Mouse (Mus musculus): ENCODE data around the gene Cntnap2. TPM values are rescaled to one million over a fixed set of nuclear protein-coding genes. Genes with fewer than 3 reads are reported as not detected.

The Cntnap2 gene
- total and polyA plus RNA-seq, 3 experiments: 0.30 to 0.79 (median 0.44) TPM

DNA sequence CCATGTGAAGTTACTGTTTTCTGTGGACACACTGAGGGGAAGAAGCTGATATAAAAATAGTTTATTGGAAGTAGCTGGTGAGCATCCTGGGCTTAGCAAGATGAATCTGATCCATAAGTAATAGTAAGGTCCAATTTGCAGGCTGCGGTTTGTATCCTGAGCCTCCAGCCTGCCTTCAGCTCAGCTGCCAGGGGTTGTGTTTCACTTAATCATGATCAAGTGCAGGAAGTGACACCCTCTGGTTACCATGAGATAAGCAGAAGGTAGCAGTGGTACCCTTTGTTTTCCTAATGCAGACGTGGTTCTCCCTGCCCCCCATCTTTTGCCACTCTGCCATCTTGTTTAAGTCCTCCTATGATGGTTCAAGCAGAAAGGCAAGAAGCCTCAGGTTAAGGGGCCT lies 1181.2 kb downstream of the Cntnap2 start:
- in situ Hi-C loops (cut with MboI; ENCODE audit: low pct_ligation_motif_present, low pct_unique_long_range_greater_than_20kb, low sequenced_read_pairs): no loop called here
- H3K9me3 ChIP-seq (replicated peaks; ENCODE audit: low read length): peaks cover 49% of the 10 kb centered on the region
- no peaks in the 10 kb centered on the region for H3K27me3 ChIP-seq (replicated peaks)
- H3K4me2 ChIP-seq (ENCODE audit: insufficient read depth, low read depth, poor library complexity, severe bottlenecking): no peak overlapping the region
- no peak overlapping the region for H3K9ac ChIP-seq (ENCODE audit: insufficient read depth, low read depth)
- H3K4me3 ChIP-seq (replicated peaks in 1 of 3; ENCODE audit: low read depth in 2 of 3, low read length in 2 of 3, poor library complexity in 1 of 3): no peak overlapping the region
- H3K79me2 ChIP-seq (replicated peaks; ENCODE audit: control insufficient read depth, extremely low read depth, insufficient read depth, poor library complexity, severe bottlenecking): no peaks in the 10 kb centered on the region
- no peak for TF ChIP-seq ELF1 (IDR thresholded peaks at IDR 0.05; ENCODE audit: low read depth, low read length)
- no peak for TF ChIP-seq TCF12 (IDR thresholded peaks at IDR 0.05; ENCODE audit: low read depth, low read length)
- TF ChIP-seq UBTF (IDR thresholded peaks at IDR 0.05; ENCODE audit: low read depth, low read length): no peak
- no peak for TF ChIP-seq ZMIZ1 (IDR thresholded peaks at IDR 0.05; ENCODE audit: low read depth, low read length)
- no peak for TF ChIP-seq GABPA (IDR thresholded peaks at IDR 0.05; ENCODE audit: insufficient replicate concordance, low read depth, low read length)
- TF ChIP-seq MXI1 (IDR thresholded peaks at IDR 0.05; ENCODE audit: low read depth, low read length): no peak
- no peak for TF ChIP-seq TBP (conservative IDR thresholded peaks at IDR 0.05; ENCODE audit: low read depth, low read length)
- no peak for TF ChIP-seq POLR2AphosphoS2 (IDR thresholded peaks at IDR 0.05; ENCODE audit: low read depth, low read length)
- no peak for TF ChIP-seq CHD2 (IDR thresholded peaks at IDR 0.05; ENCODE audit: low read length)
- TF ChIP-seq RAD21 (IDR thresholded peaks at IDR 0.05; ENCODE audit: low read depth, low read length): no peak
- TF ChIP-seq KAT2A (IDR thresholded peaks at IDR 0.05; ENCODE audit: insufficient replicate concordance, low read length): no peak
- no peak for TF ChIP-seq RCOR1 (conservative IDR thresholded peaks at IDR 0.05; ENCODE audit: low read depth, low read length)
- no peak for TF ChIP-seq EP300 (IDR thresholded peaks at IDR 0.05; ENCODE audit: low read length)
- TF ChIP-seq HCFC1 (IDR thresholded peaks at IDR 0.05; ENCODE audit: low read depth, low read length): no peak
- TF ChIP-seq SMC3 (IDR thresholded peaks at IDR 0.05; ENCODE audit: low read depth, low read length): no peak
- no peak overlapping the region for H3K27ac ChIP-seq (ENCODE audit: insufficient read depth, low read depth)
- no peak for DNase-seq (ENCODE audit: extremely low read depth)
- H3K36me3 ChIP-seq (replicated peaks in 1 of 2; ENCODE audit: control insufficient read depth in 1 of 2, insufficient read depth in 1 of 2, low read length in 1 of 2): no peaks in the 10 kb centered on the region
- no peaks in the 10 kb centered on the region for H3K4me1 ChIP-seq (ENCODE audit: control insufficient read depth in 1 of 2, insufficient read depth in 2 of 2)
- dilution Hi-C loops (cut with MboI; ENCODE audit: extremely low pct_ligation_motif_present, extremely low pct_unique_long_range_greater_than_20kb, low sequenced_read_pairs): no loop called here

DNA sequence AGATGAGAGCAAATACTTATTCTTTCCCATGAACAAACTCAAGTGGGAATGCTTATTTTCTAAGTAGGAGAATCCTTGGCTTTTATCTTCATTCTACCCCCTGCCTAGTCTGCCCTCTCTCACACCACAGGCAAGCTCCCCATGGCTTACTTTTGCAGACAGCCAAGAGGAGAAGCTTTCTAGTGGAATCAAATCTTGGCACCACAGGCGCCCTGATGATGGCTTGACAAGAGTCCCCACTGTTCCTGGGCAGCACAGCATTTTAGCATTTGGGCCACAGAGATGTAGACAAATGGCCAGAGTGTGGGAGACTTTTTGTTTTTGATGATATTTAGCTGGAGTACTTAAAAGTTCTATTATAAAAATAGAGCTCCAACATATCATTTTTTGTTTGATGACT lies 1204.0 kb downstream of the Cntnap2 start:
- in situ Hi-C loops (cut with MboI; ENCODE audit: low pct_ligation_motif_present, low pct_unique_long_range_greater_than_20kb, low sequenced_read_pairs): no loop called here
- Histone ChIP-seq H3K36me3 (replicated peaks in 1 of 2; ENCODE audit: control insufficient read depth in 1 of 2, insufficient read depth in 1 of 2, low read length in 1 of 2) (no peaks in the 10 kb centered on the region), H3K4me3 (replicated peaks in 1 of 3; ENCODE audit: low read depth in 2 of 3, low read length in 2 of 3, poor library complexity in 1 of 3) (no peak overlapping the region), H3K4me1 (ENCODE audit: control insufficient read depth in 1 of 2, insufficient read depth in 2 of 2) (no peaks in the 10 kb centered on the region), H3K9me3 (replicated peaks; ENCODE audit: low read length) (peaks cover 29% of the 10 kb centered on the region), H3K4me2 (ENCODE audit: insufficient read depth, low read depth, poor library complexity, severe bottlenecking) (no peak overlapping the region), H3K79me2 (replicated peaks; ENCODE audit: control insufficient read depth, extremely low read depth, insufficient read depth, poor library complexity, severe bottlenecking) (no peaks in the 10 kb centered on the region), H3K27me3 (replicated peaks) (no peaks in the 10 kb centered on the region), H3K9ac (ENCODE audit: insufficient read depth, low read depth) (no peak overlapping the region), H3K27ac (ENCODE audit: insufficient read depth, low read depth) (no peak overlapping the region)
- no peak for TF ChIP-seq ELF1 (IDR thresholded peaks at IDR 0.05; ENCODE audit: low read depth, low read length)
- TF ChIP-seq CHD2 (IDR thresholded peaks at IDR 0.05; ENCODE audit: low read length): no peak
- no peak for TF ChIP-seq POLR2A (IDR thresholded peaks at IDR 0.05; ENCODE audit: low read depth, low read length)
- TF ChIP-seq ZNF384 (IDR thresholded peaks at IDR 0.05; ENCODE audit: low read depth, low read length): no peak
- no peak for TF ChIP-seq ZMIZ1 (IDR thresholded peaks at IDR 0.05; ENCODE audit: low read depth, low read length)
- no peak for TF ChIP-seq SIN3A (IDR thresholded peaks at IDR 0.05; ENCODE audit: low read length)
- no peak for TF ChIP-seq USF1 (IDR thresholded peaks at IDR 0.05; ENCODE audit: low read depth, low read length)
- TF ChIP-seq MAX (IDR thresholded peaks at IDR 0.05; ENCODE audit: low read length): no peak
- TF ChIP-seq EP300 (IDR thresholded peaks at IDR 0.05; ENCODE audit: low read length): no peak
- dilution Hi-C loops (cut with MboI; ENCODE audit: extremely low pct_ligation_motif_present, extremely low pct_unique_long_range_greater_than_20kb, low sequenced_read_pairs): no loop called here
- no peak for DNase-seq (ENCODE audit: extremely low read depth)
